Mouse (Mus musculus): ENCODE data around the gene Fgfr2. TPM values are rescaled to one million over a fixed set of nuclear protein-coding genes. Genes with fewer than 3 reads are reported as not detected.

Fgfr2 gene
- polyA plus RNA-seq, 1 experiment: 0.17 TPM

DNA sequence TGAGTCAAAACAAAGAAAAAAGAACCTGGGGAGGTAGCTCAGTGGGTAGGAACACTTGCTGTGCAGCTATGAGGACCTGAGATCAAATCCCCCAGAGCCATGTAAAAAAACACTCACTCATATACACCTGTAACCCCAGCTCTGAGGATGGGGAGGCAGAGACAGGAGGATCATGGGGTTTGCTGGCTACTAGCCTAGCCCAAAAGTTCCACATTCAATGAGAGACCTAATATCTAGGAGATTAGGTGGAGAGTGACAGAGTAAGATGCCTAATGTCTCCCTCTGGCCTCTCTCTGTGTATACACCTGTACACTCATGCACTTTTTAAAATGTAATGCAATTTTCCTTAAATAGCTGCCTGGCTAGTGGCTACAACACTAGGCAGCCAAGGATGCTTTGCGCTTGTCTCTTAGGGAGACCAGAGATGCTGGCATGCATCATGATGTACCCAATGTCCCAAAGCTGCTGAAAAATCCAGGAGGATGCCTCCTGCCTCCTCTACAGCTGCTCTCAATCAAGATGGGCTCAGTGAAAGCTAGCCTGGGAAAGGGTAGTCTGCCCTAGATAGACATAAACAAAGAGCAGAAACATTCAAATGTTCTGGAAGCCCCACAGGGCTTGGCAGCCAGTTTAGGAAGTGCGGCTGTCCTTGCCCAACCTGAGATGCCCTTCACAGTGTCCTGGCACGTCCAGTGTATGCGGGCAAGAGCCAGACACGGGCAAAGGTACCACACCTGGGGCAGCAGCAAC lies 231.4 kb downstream of the Fgfr2 start:
- Histone ChIP-seq H3K79me2 (ENCODE audit: control insufficient read depth, insufficient read depth) (no peaks in the 10 kb centered on the region), H3K4me3 (no peak overlapping the region), H3K4me2 (ENCODE audit: low read depth) (no peak overlapping the region), H3K27me3 (ENCODE audit: control insufficient read depth, insufficient read depth, insufficient read length) (no peaks in the 10 kb centered on the region), H3K36me3 (ENCODE audit: control insufficient read depth, insufficient read depth) (no peaks in the 10 kb centered on the region), H3ac (ENCODE audit: control insufficient read depth, insufficient read length) (no peak overlapping the region)
- TF ChIP-seq MAX (IDR thresholded peaks at IDR 0.05; ENCODE audit: low read depth): no peak
- no peak for TF ChIP-seq CEBPB (IDR thresholded peaks at IDR 0.05; ENCODE audit: insufficient read depth, poor library complexity, severe bottlenecking)
- TF ChIP-seq USF1 (IDR thresholded peaks at IDR 0.05; ENCODE audit: low read depth): no peak
- no peak for TF ChIP-seq POLR2AphosphoS2 (IDR thresholded peaks at IDR 0.05; ENCODE audit: insufficient read length, low read depth)
- TF ChIP-seq TCF12 (IDR thresholded peaks at IDR 0.05; ENCODE audit: insufficient read depth, poor library complexity, severe bottlenecking): no peak
- no peak for TF ChIP-seq REST (IDR thresholded peaks at IDR 0.05; ENCODE audit: insufficient read depth, insufficient read length)
- no peak for TF ChIP-seq MYOD1 (IDR thresholded peaks at IDR 0.05; ENCODE audit: control insufficient read depth in 1 of 3, insufficient read length in 2 of 3, low read depth in 2 of 3)
- no peak for TF ChIP-seq POLR2A (IDR thresholded peaks at IDR 0.05; ENCODE audit: insufficient read length, low read depth)
- TF ChIP-seq SRF (IDR thresholded peaks at IDR 0.05; ENCODE audit: control insufficient read depth, insufficient read length, low read depth): no peak
- TF ChIP-seq E2F4 (IDR thresholded peaks at IDR 0.05; ENCODE audit: insufficient read depth): no peak
- no peak for TF ChIP-seq TCF3 (IDR thresholded peaks at IDR 0.05; ENCODE audit: insufficient read length, low read depth)
- TF ChIP-seq MYOG (IDR thresholded peaks at IDR 0.05; ENCODE audit: control insufficient read depth in 1 of 3, insufficient read depth in 1 of 3, insufficient read length in 2 of 3, low read depth in 2 of 3): no peak

DNA sequence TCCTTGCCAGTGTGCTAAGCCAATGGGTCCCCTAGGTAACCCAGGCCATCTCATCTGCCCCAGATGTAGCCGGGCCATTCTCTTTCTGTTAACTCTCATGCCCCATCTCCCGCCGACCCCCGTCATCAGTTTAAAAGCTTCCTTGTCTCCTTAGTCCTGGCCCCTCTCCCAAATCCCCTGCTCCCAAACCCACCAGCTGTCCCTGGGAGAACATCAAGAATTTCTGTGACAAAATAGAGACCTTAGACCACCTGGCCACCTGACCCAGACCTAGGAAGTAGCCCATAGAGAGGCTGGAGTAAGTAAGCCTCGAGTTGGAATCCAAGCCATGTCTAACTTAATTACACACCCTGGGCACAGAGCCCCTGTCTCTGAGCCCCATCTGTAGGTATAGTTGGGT lies 232.9 kb downstream of the Fgfr2 start:
- TF ChIP-seq MAX (IDR thresholded peaks at IDR 0.05; ENCODE audit: low read depth): no peak
- no peak for TF ChIP-seq MYOG (IDR thresholded peaks at IDR 0.05; ENCODE audit: control insufficient read depth in 1 of 3, insufficient read depth in 1 of 3, insufficient read length in 2 of 3, low read depth in 2 of 3)
- no peak for TF ChIP-seq SRF (IDR thresholded peaks at IDR 0.05; ENCODE audit: control insufficient read depth, insufficient read length, low read depth)
- TF ChIP-seq POLR2AphosphoS2 (IDR thresholded peaks at IDR 0.05; ENCODE audit: insufficient read length, low read depth): no peak
- TF ChIP-seq TCF12 (IDR thresholded peaks at IDR 0.05; ENCODE audit: insufficient read depth, poor library complexity, severe bottlenecking): no peak
- TF ChIP-seq REST (IDR thresholded peaks at IDR 0.05; ENCODE audit: insufficient read depth, insufficient read length): no peak
- TF ChIP-seq E2F4 (IDR thresholded peaks at IDR 0.05; ENCODE audit: insufficient read depth): no peak
- no peak for TF ChIP-seq USF1 (IDR thresholded peaks at IDR 0.05; ENCODE audit: low read depth)
- TF ChIP-seq TCF3 (IDR thresholded peaks at IDR 0.05; ENCODE audit: insufficient read length, low read depth): no peak
- TF ChIP-seq CEBPB (IDR thresholded peaks at IDR 0.05; ENCODE audit: insufficient read depth, poor library complexity, severe bottlenecking): no peak
- TF ChIP-seq MYOD1 (IDR thresholded peaks at IDR 0.05; ENCODE audit: control insufficient read depth in 1 of 3, insufficient read length in 2 of 3, low read depth in 2 of 3): no peak
- no peak overlapping the region for H3ac ChIP-seq (ENCODE audit: control insufficient read depth, insufficient read length)
- H3K27me3 ChIP-seq (ENCODE audit: control insufficient read depth, insufficient read depth, insufficient read length): no peaks in the 10 kb centered on the region
- no peaks in the 10 kb centered on the region for H3K36me3 ChIP-seq (ENCODE audit: control insufficient read depth, insufficient read depth)
- H3K4me2 ChIP-seq (ENCODE audit: low read depth): no peak overlapping the region
- no peak overlapping the region for H3K4me3 ChIP-seq
- no peaks in the 10 kb centered on the region for H3K79me2 ChIP-seq (ENCODE audit: control insufficient read depth, insufficient read depth)

- Histone ChIP-seq H3K79me2 (ENCODE audit: control insufficient read depth, insufficient read depth) (no peaks in the 10 kb centered on the region), H3ac (ENCODE audit: control insufficient read depth, insufficient read length) (no peak overlapping the region), H3K4me3 (no peak overlapping the region), H3K27me3 (ENCODE audit: control insufficient read depth, insufficient read depth, insufficient read length) (no peaks in the 10 kb centered on the region), H3K4me2 (ENCODE audit: low read depth) (no peak overlapping the region), H3K36me3 (ENCODE audit: control insufficient read depth, insufficient read depth) (no peaks in the 10 kb centered on the region)
- no peak for TF ChIP-seq MAX (IDR thresholded peaks at IDR 0.05; ENCODE audit: low read depth)
- no peak for TF ChIP-seq MYOG (IDR thresholded peaks at IDR 0.05; ENCODE audit: control insufficient read depth in 1 of 3, insufficient read depth in 1 of 3, insufficient read length in 2 of 3, low read depth in 2 of 3)
- TF ChIP-seq CEBPB (IDR thresholded peaks at IDR 0.05; ENCODE audit: insufficient read depth, poor library complexity, severe bottlenecking): no peak
- no peak for TF ChIP-seq MYOD1 (IDR thresholded peaks at IDR 0.05; ENCODE audit: control insufficient read depth in 1 of 3, insufficient read length in 2 of 3, low read depth in 2 of 3)
Observed at GRCm38 (mm10) chr7:132889691-132890090, 233.5 kb downstream of the Fgfr2 start.

- peaks cover 6% of the 10 kb centered on the region for H3K36me3 ChIP-seq (ENCODE audit: control insufficient read depth, insufficient read depth)
Observed at GRCm38 (mm10) chr7:132888518-132889249, 234.5 kb downstream of the Fgfr2 start.

More at GRCm38 (mm10) chr7:132888518-132889249, 234.5 kb downstream of the Fgfr2 start:
- no peak overlapping the region for H3K4me3 ChIP-seq
- H3K4me2 ChIP-seq (ENCODE audit: low read depth): no peak overlapping the region
- H3K79me2 ChIP-seq (ENCODE audit: control insufficient read depth, insufficient read depth): no peaks in the 10 kb centered on the region
- no peak overlapping the region for H3ac ChIP-seq (ENCODE audit: control insufficient read depth, insufficient read length)
- TF ChIP-seq USF1 (IDR thresholded peaks at IDR 0.05; ENCODE audit: low read depth): no peak
- no peak for TF ChIP-seq MYOG (IDR thresholded peaks at IDR 0.05; ENCODE audit: control insufficient read depth in 1 of 3, insufficient read depth in 1 of 3, insufficient read length in 2 of 3, low read depth in 2 of 3)
- TF ChIP-seq SRF (IDR thresholded peaks at IDR 0.05; ENCODE audit: control insufficient read depth, insufficient read length, low read depth): no peak
- TF ChIP-seq E2F4 (IDR thresholded peaks at IDR 0.05; ENCODE audit: insufficient read depth): no peak
- no peak for TF ChIP-seq REST (IDR thresholded peaks at IDR 0.05; ENCODE audit: insufficient read depth, insufficient read length)
- H3K27me3 ChIP-seq (ENCODE audit: control insufficient read depth, insufficient read depth, insufficient read length): no peaks in the 10 kb centered on the region
